Mouse (Mus musculus) G1E (cell line): ENCODE data around the gene Selenoo.

Source experiments
- CTCF ChIP-seq: IDR thresholded peaks from 2 replicates; pipeline ENCODE4 v1.5.1; 2012; ENCODE audit warnings: low read depth, low read length, inconsistent platforms, mixed read lengths
- TAL1 ChIP-seq: conservative IDR thresholded peaks from 2 replicates; pipeline ENCODE4 v1.6.1; 2012; ENCODE audit warnings: low read depth, low read length, inconsistent platforms, mixed read lengths

GRCm38 (mm10) chr15:89054666-89055065, 34.2 kb upstream of the Selenoo start:
- TF ChIP-seq CTCF (no peak), TAL1 (no peak)
